Mouse (Mus musculus) testis, adult 2 months (tissue): Measurements from ENCODE around the gene Smc1b.

Experiments
- CTCF ChIP-seq: fragments of 200-500 bp; IDR thresholded peaks from 2 replicates; pipeline ENCODE4 v1.5.1; 2012; ENCODE audit warnings: low read depth, mild to moderate bottlenecking, inconsistent platforms, low read length, moderate library complexity; ENCODE audit not compliant: control insufficient read depth, insufficient read depth, insufficient replicate concordance
- POLR2A ChIP-seq: fragments of 200-500 bp; IDR thresholded peaks from 2 replicates; pipeline ENCODE4 v1.6.1; 2012; ENCODE audit warnings: low read depth, mild to moderate bottlenecking, inconsistent platforms, low read length, moderate library complexity; ENCODE audit not compliant: control insufficient read depth

GRCm38 (mm10) chr15:85161416-85161815 lies 29.7 kb upstream of the Smc1b start:
- TF ChIP-seq POLR2A (no peak), CTCF (no peak)
